Mouse (Mus musculus) CH12.LX (cell line): ENCODE data around the gene Aldh3b2.
"Not testable (repeated sequence)": the region's sequence is repeated elsewhere in the genome, so short reads cannot be mapped to it uniquely, and the experiment has no call there.

Source experiments
- CHD2 ChIP-seq: IDR thresholded peaks from 2 replicates; pipeline ENCODE4 v1.6.1; 2011; ENCODE audit warnings: low read length, improper control_type of control experiment
- CTCF ChIP-seq, 2 experiments: IDR thresholded peaks in 1 of 2; conservative IDR thresholded peaks in 1 of 2; 2 replicates each; pipeline ENCODE4 v1.5.1; 2011 to 2012; ENCODE audit warnings: low read depth in 2 of 2, low read length in 2 of 2, improper control_type of control experiment in 1 of 2, inconsistent platforms in 1 of 2, mild to moderate bottlenecking in 1 of 2, moderate library complexity in 1 of 2
- EP300 ChIP-seq: IDR thresholded peaks from 2 replicates; pipeline ENCODE4 v1.6.1; 2011; ENCODE audit warnings: low read length, improper control_type of control experiment
- ETS1 ChIP-seq: conservative IDR thresholded peaks from 2 replicates; pipeline ENCODE4 v1.6.1; 2012; ENCODE audit warnings: low read depth, mild to moderate bottlenecking, inconsistent platforms, low read length, improper control_type of control experiment, moderate library complexity
- GABPA ChIP-seq: IDR thresholded peaks from 2 replicates; pipeline ENCODE4 v1.6.1; 2012; ENCODE audit warnings: low read depth, low read length, improper control_type of control experiment, inconsistent platforms; ENCODE audit not compliant: insufficient replicate concordance
- MAX ChIP-seq: IDR thresholded peaks from 2 replicates; pipeline ENCODE4 v1.6.1; 2011; ENCODE audit warnings: low read length, improper control_type of control experiment
- MAZ ChIP-seq: IDR thresholded peaks from 2 replicates; pipeline ENCODE4 v1.6.1; 2012; ENCODE audit warnings: low read depth, mild to moderate bottlenecking, inconsistent platforms, low read length, improper control_type of control experiment, moderate library complexity
- MYC ChIP-seq: IDR thresholded peaks from 2 replicates; pipeline ENCODE4 v1.6.1; 2011; ENCODE audit warnings: low read depth, mild to moderate bottlenecking, improper control_type of control experiment, low read length
- POLR2A ChIP-seq: IDR thresholded peaks from 2 replicates; pipeline ENCODE4 v1.6.1; 2011; ENCODE audit warnings: low read depth, mild to moderate bottlenecking, improper control_type of control experiment, low read length
- USF1 ChIP-seq: IDR thresholded peaks from 2 replicates; pipeline ENCODE4 v1.6.1; 2014; ENCODE audit warnings: low read depth, mild to moderate bottlenecking, inconsistent platforms, low read length, improper control_type of control experiment
- ZKSCAN1 ChIP-seq: IDR thresholded peaks from 2 replicates; pipeline ENCODE4 v1.6.1; 2012; ENCODE audit warnings: low read depth, inconsistent platforms, low read length, improper control_type of control experiment, borderline replicate concordance
- ZNF384 ChIP-seq: IDR thresholded peaks from 2 replicates; pipeline ENCODE4 v1.6.1; 2012; ENCODE audit warnings: low read depth, low read length, improper control_type of control experiment, inconsistent platforms

DNA sequence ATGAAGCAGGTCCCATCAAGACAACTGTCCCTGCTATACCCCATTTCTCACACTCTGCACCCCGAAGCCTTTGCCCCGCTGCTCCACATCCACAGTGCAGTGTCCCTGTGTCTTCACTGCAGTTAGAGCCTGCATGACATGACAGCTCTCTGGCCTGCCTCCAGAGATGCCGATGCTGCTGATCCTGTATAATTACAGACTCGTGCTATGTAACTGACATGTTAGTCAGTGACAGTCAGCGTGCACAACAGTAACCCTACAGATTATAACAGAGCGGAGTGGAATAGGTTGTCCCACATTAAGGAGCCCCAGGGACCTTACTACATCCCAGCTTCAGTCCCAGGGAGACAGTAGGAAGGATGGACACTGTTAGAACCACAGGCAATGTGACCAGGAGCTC lies 2.5 kb downstream of the Aldh3b2 start:
- not testable (repeated sequence) for TF ChIP-seq ETS1; CHD2; EP300; MAX; CTCF (conservative IDR thresholded peaks at IDR 0.05 in 1 of 2, IDR thresholded peaks at IDR 0.05 in 1 of 2; ENCODE audit: low read depth in 2 of 2, low read length in 2 of 2); MYC; USF1; ZNF384; POLR2A; GABPA; ZKSCAN1; MAZ
